Mouse (Mus musculus) fibroblast of lung, adult 2 months (primary cell): ENCODE data around the gene Gm10639.
"Not testable (repeated sequence)": the region's sequence is repeated elsewhere in the genome, so short reads cannot be mapped to it uniquely, and the experiment has no call there.

Experiments used
- DNase-seq: peaks from one replicate; pipeline ENCODE4 v3.0.0-alpha.2; 2011; ENCODE audit warnings: low read depth

Gene Gm10639

GRCm38 (mm10) chr9:78289723-78290122 is at the start of gene Gm10639:
TSS of gene Gm10639 (plus strand) at chr9:78289923.
- DNase-seq = not testable (repeated sequence)

GRCm38 (mm10) chr9:78255683-78256470 is 33.8 kb upstream of the Gm10639 start:
- DNase-seq = peak; percentile 58

GRCm38 (mm10) chr9:78256914-78257313 is 32.8 kb upstream of the Gm10639 start, which contains the start of gene Gm3776:
TSS of gene Gm3776 (plus strand) at chr9:78257129.
- DNase-seq = not testable (repeated sequence)

- DNase-seq = not testable (repeated sequence)
Observed at GRCm38 (mm10) chr9:78259688-78260087, 30.0 kb upstream of the Gm10639 start.

- DNase-seq = not testable (repeated sequence)
Observed at GRCm38 (mm10) chr9:78270945-78271344, 18.8 kb upstream of the Gm10639 start.

GRCm38 (mm10) chr9:78282002-78282711 is 7.6 kb upstream of the Gm10639 start:
- not testable (repeated sequence) for DNase-seq

GRCm38 (mm10) chr9:78289063-78289462 is 660 bp upstream of the Gm10639 start:
- DNase-seq = not testable (repeated sequence)

GRCm38 (mm10) chr9:78292462-78292861 is 2.7 kb downstream of the Gm10639 start:
- not testable (repeated sequence) for DNase-seq

GRCm38 (mm10) chr9:78293683-78294082 is 4.0 kb downstream of the Gm10639 start:
- DNase-seq = not testable (repeated sequence)

- not testable (repeated sequence) for DNase-seq
Observed at GRCm38 (mm10) chr9:78294781-78295180, 5.1 kb downstream of the Gm10639 start.

- not testable (repeated sequence) for DNase-seq
Observed at GRCm38 (mm10) chr9:78296089-78296488, 6.4 kb downstream of the Gm10639 start.

- no peak for DNase-seq
Observed at GRCm38 (mm10) chr9:78298232-78298631, 8.5 kb downstream of the Gm10639 start.

- not testable (repeated sequence) for DNase-seq
Observed at GRCm38 (mm10) chr9:78299143-78299542, 9.4 kb downstream of the Gm10639 start.

- DNase-seq = not testable (repeated sequence)
Observed at GRCm38 (mm10) chr9:78308122-78308521, 18.4 kb downstream of the Gm10639 start.

- DNase-seq = no peak
Observed at GRCm38 (mm10) chr9:78314696-78315095, 25.0 kb downstream of the Gm10639 start, which contains the start of gene Omt2a. TSS of gene Omt2a (minus strand) at chr9:78314796.

- DNase-seq = no peak
Observed at GRCm38 (mm10) chr9:78319499-78319898, 29.8 kb downstream of the Gm10639 start.

GRCm38 (mm10) chr9:78327289-78327688 is 37.6 kb downstream of the Gm10639 start, which contains the start of gene Omt2b:
TSS of gene Omt2b (plus strand) at chr9:78327589.
- not testable (repeated sequence) for DNase-seq

- DNase-seq = not testable (repeated sequence)
Observed at GRCm38 (mm10) chr9:78337050-78337449, 47.3 kb downstream of the Gm10639 start.

- DNase-seq = not testable (repeated sequence)
Observed at GRCm38 (mm10) chr9:78340324-78340723, 50.6 kb downstream of the Gm10639 start.

- not testable (repeated sequence) for DNase-seq
Observed at GRCm38 (mm10) chr9:78342494-78342893, 52.8 kb downstream of the Gm10639 start.

GRCm38 (mm10) chr9:78343055-78343454 is 53.3 kb downstream of the Gm10639 start:
- DNase-seq = not testable (repeated sequence)

- DNase-seq = not testable (repeated sequence)
Observed at GRCm38 (mm10) chr9:78345235-78345634, 55.5 kb downstream of the Gm10639 start.

GRCm38 (mm10) chr9:78347004-78347403 is 57.3 kb downstream of the Gm10639 start:
- no peak for DNase-seq
